Mouse (Mus musculus) megakaryocyte, embryonic 14.5 days (primary cell): ENCODE results near the gene Phf12.

Source experiments
- FLI1 ChIP-seq: IDR thresholded peaks from 2 replicates; pipeline ENCODE4 v1.6.1; 2012; ENCODE audit warnings: low read length, inconsistent platforms, mixed read lengths
- GATA1 ChIP-seq: IDR thresholded peaks from 3 replicates; pipeline ENCODE4 v1.6.1; 2012; ENCODE audit warnings: mixed read lengths, low read length, inconsistent platforms, borderline replicate concordance

DNA sequence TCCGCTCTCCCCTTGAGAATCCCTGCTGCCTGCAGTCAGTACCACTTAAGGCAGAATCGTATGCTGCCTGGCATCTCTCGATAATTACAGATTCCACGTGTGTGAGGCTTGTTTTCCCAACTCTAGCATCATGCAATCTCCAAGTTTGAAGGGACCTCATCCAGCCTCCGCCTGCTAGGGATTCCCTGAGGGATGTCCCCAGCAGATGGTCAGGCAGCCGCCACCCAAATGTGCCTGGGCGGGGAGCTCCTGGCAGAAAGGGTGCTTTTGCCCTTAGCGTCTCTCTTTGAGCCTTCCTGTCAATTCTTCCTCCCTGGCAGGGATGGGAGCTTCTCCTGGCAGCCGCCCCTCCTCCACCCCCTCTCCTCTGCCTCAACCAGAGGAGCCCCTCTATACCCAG, 22.4 kb upstream of the Phf12 start:
- TF ChIP-seq GATA1 (no peak), FLI1 (no peak)
